Mouse (Mus musculus) embryonic facial prominence, embryonic 14.5 days (tissue): ENCODE results near the gene Rbm8a. TPM values are rescaled to one million over a fixed set of nuclear protein-coding genes. Genes with fewer than 3 reads are reported as not detected.
"Not testable (repeated sequence)": the region's sequence is repeated elsewhere in the genome, so short reads cannot be mapped to it uniquely, and the experiment has no call there.

Experiments
- ATAC-seq: fragments of 200-750 bp; cut with Nextera tagmentation; 2 replicates; pipeline ENCODE4 v1.8.0; 2017; ENCODE audit warnings: low read depth, moderate number of reproducible peaks, moderate TSS enrichment
- DNase-seq: peaks from one replicate; pipeline ENCODE4 v3.0.0-alpha.2; 2015; ENCODE audit warnings: low spot score
- H3K27ac ChIP-seq: fragments of 300-500 bp; sonication (generic); replicated peaks from 2 replicates; pipeline ENCODE4 v1.5.1; 2014; ENCODE audit warnings: low read depth, mild to moderate bottlenecking, low read length, moderate library complexity
- H3K27me3 ChIP-seq: fragments of 300-500 bp; sonication (generic); replicated peaks from 2 replicates; pipeline ENCODE4 v1.6.1; 2014; ENCODE audit warnings: low read length; ENCODE audit not compliant: control insufficient read depth, insufficient read depth
- H3K36me3 ChIP-seq: fragments of 300-500 bp; sonication (generic); 2 replicates; pipeline ENCODE4 v1.6.1; 2014; ENCODE audit warnings: low read length, mixed read lengths; ENCODE audit not compliant: control insufficient read depth, insufficient read depth
- H3K4me1 ChIP-seq: fragments of 300-500 bp; sonication (generic); 2 replicates; pipeline ENCODE4 v1.6.1; 2014; ENCODE audit warnings: antibody characterized with exemption, low read length; ENCODE audit not compliant: control insufficient read depth, insufficient read depth
- H3K4me2 ChIP-seq: fragments of 300-500 bp; sonication (generic); 2 replicates; pipeline ENCODE4 v1.6.1; 2014; ENCODE audit warnings: low read depth, mild to moderate bottlenecking, low read length, moderate library complexity, mixed read lengths
- H3K4me3 ChIP-seq: fragments of 300-500 bp; sonication (generic); 2 replicates; pipeline ENCODE4 v1.5.1; 2014; ENCODE audit warnings: low read depth, mild to moderate bottlenecking, low read length
- H3K9ac ChIP-seq: fragments of 300-500 bp; sonication (generic); 2 replicates; pipeline ENCODE4 v1.6.1; 2014; ENCODE audit warnings: low read depth, mild to moderate bottlenecking, low read length, moderate library complexity, mixed read lengths
- H3K9me3 ChIP-seq: fragments of 300-500 bp; sonication (generic); 2 replicates; pipeline ENCODE4 v1.6.1; 2016; ENCODE audit warnings: low read length; ENCODE audit not compliant: control insufficient read depth
- WGBS: fragments of 180-500 bp; shearing (Covaris S2); extraction: QIAGEN DNeasy Blood & Tissue Kit; methylation state at CpG from one replicate; pipeline ENCODE4 v1.1.7; 2014; 5-methylcytosine and 5-hydroxymethylcytosine counted together
- polyA plus RNA-seq: library from polyadenylated mRNA; unstranded; fragments of >200 nt; fragmentation: Nextera tagmentation; extraction: Ambion mirVana; gene quantifications from 2 replicates; pipeline ENCODE4 v1.2.1, GENCODE M21; 2014

Rbm8a gene
- polyA plus RNA-seq, 1 experiment from 2014 or later = 122 TPM

- whole genome bisulfite sequencing = 89% methylated on average over 2 of the region's 2 CpGs
- Histone ChIP-seq H3K4me2 (no peak overlapping the region), H3K9ac (no peak overlapping the region), H3K36me3 (peaks cover 16% of the 10 kb centered on the region; the same call in 1 of the 2 replicates), H3K4me1 (0 out of 2 replicates have a peak, but pooled peaks cover 9% of the 10 kb centered on the region), H3K27ac (no peak overlapping the region), H3K9me3 (no peaks in the 10 kb centered on the region), H3K27me3 (no peaks in the 10 kb centered on the region), H3K4me3 (no peak overlapping the region)
- DNase-seq (no peak), ATAC-seq (no peak)
Measured at GRCm38 (mm10) chr3:96660901-96661300, 31.2 kb downstream of the Rbm8a start.

GRCm38 (mm10) chr3:96662731-96663316, 33.1 kb downstream of the Rbm8a start:
- Histone ChIP-seq H3K4me3 (peak overlapping the region; percentile 18; the same call in 1 of the 2 replicates), H3K9me3 (no peaks in the 10 kb centered on the region), H3K27ac (peak overlapping the region; percentile 87), H3K4me2 (peak overlapping the region; percentile 54), H3K27me3 (no peaks in the 10 kb centered on the region), H3K9ac (no peak overlapping the region), H3K36me3 (no peaks in the 10 kb centered on the region), H3K4me1 (0 out of 2 replicates have a peak, but pooled peaks cover 9% of the 10 kb centered on the region)
- whole genome bisulfite sequencing = 31% methylated on average over 8 of the region's 8 CpGs
- ATAC-seq = no peak
- DNase-seq = peak; percentile 47

GRCm38 (mm10) chr3:96663432-96664239, 33.9 kb downstream of the Rbm8a start:
- Histone ChIP-seq H3K27ac (peak overlapping the region; percentile 87), H3K4me3 (peak overlapping the region; percentile 18), H3K36me3 (no peaks in the 10 kb centered on the region), H3K9ac (peak overlapping the region; percentile 36; the same call in 1 of the 2 replicates), H3K9me3 (no peaks in the 10 kb centered on the region), H3K4me2 (peak overlapping the region; percentile 54), H3K4me1 (0 out of 2 replicates have a peak, but pooled peaks cover 9% of the 10 kb centered on the region), H3K27me3 (no peaks in the 10 kb centered on the region)
- WGBS = 8% methylated on average over 16 of the region's 18 CpGs
- ATAC-seq = peak; percentile 95
- peak; percentile 96 for DNase-seq

GRCm38 (mm10) chr3:96665732-96666363, 36.1 kb downstream of the Rbm8a start:
- not testable (repeated sequence) for DNase-seq

GRCm38 (mm10) chr3:96666916-96667315, 37.2 kb downstream of the Rbm8a start:
- Histone ChIP-seq H3K9me3 (no peaks in the 10 kb centered on the region), H3K4me1 (0 out of 2 replicates have a peak, but pooled peaks cover 9% of the 10 kb centered on the region), H3K36me3 (no peaks in the 10 kb centered on the region), H3K4me2 (no peak overlapping the region), H3K9ac (no peak overlapping the region), H3K4me3 (no peak overlapping the region), H3K27me3 (no peaks in the 10 kb centered on the region), H3K27ac (no peak overlapping the region)
- 90% methylated on average over 5 of the region's 5 CpGs for WGBS
- DNase-seq = no peak
- ATAC-seq = no peak

More at GRCm38 (mm10) chr3:96665732-96666363, 36.1 kb downstream of the Rbm8a start:
- not testable (repeated sequence) for H3K4me2 ChIP-seq, H3K27me3 ChIP-seq, H3K4me1 ChIP-seq, H3K9me3 ChIP-seq, H3K27ac ChIP-seq, ATAC-seq, H3K36me3 ChIP-seq, H3K9ac ChIP-seq, H3K4me3 ChIP-seq
- 87% methylated on average over 7 of the region's 7 CpGs for whole genome bisulfite sequencing

- Histone ChIP-seq H3K36me3 (no peaks in the 10 kb centered on the region), H3K9me3 (no peaks in the 10 kb centered on the region), H3K4me3 (no peak overlapping the region), H3K27ac (no peak overlapping the region), H3K4me1 (0 out of 2 replicates have a peak, but pooled peaks cover 9% of the 10 kb centered on the region), H3K4me2 (no peak overlapping the region), H3K9ac (no peak overlapping the region), H3K27me3 (no peaks in the 10 kb centered on the region)
- 34% methylated on average over 1 of the region's 1 CpGs for WGBS
- no peak for ATAC-seq
- DNase-seq = no peak
Measured at GRCm38 (mm10) chr3:96667316-96667715, 37.6 kb downstream of the Rbm8a start.

- 93% methylated on average over 5 of the region's 5 CpGs for WGBS
- ATAC-seq = no peak
Measured at GRCm38 (mm10) chr3:96668424-96669067, 38.8 kb downstream of the Rbm8a start.

More at GRCm38 (mm10) chr3:96668424-96669067, 38.8 kb downstream of the Rbm8a start:
- no peak overlapping the region for H3K9ac ChIP-seq
- H3K36me3 ChIP-seq = no peaks in the 10 kb centered on the region
- no peak overlapping the region for H3K27ac ChIP-seq
- H3K4me3 ChIP-seq = no peak overlapping the region
- H3K4me1 ChIP-seq = 0 out of 2 replicates have a peak, but pooled peaks cover 6% of the 10 kb centered on the region
- no peak overlapping the region for H3K4me2 ChIP-seq
- H3K9me3 ChIP-seq = no peaks in the 10 kb centered on the region
- DNase-seq = no peak
- no peaks in the 10 kb centered on the region for H3K27me3 ChIP-seq
